Mouse (Mus musculus) cerebellum, postnatal 4 days (tissue): ENCODE measurements at regions not wholly inside any gene's neighbourhood (a gene's known extent, or its start where the extent isn't known, plus 50 kb on each side); places are given as distances from the start of the nearest gene placed in this dataset.

ENCODE experiments used
- DNase-seq, 2 experiments: peaks; one replicate each; pipeline ENCODE4 v3.0.0; 2022; ENCODE audit warnings: low spot score in 2 of 2, mixed read lengths in 1 of 2

DNA sequence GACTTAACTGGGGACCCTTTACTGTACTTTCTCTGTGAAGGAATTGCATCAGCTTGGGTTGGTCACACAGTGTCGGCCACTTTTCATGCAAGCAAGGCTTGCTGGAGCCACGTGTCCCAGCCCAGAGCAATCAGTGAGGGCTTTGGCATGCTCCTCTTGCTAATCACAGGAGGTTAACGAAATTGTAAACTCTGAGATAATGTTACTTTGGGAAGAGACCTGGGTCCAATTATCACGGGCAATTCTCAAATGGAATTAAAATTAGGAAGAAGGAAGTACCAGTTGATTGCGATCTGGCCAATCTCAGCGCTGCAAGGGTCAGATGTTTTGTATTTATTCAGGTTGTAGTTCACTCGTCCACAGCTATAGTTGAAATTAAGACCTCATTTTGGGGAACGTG lies 153.2 kb downstream of the Dusp6 start:
- DNase-seq: no peak

DNA sequence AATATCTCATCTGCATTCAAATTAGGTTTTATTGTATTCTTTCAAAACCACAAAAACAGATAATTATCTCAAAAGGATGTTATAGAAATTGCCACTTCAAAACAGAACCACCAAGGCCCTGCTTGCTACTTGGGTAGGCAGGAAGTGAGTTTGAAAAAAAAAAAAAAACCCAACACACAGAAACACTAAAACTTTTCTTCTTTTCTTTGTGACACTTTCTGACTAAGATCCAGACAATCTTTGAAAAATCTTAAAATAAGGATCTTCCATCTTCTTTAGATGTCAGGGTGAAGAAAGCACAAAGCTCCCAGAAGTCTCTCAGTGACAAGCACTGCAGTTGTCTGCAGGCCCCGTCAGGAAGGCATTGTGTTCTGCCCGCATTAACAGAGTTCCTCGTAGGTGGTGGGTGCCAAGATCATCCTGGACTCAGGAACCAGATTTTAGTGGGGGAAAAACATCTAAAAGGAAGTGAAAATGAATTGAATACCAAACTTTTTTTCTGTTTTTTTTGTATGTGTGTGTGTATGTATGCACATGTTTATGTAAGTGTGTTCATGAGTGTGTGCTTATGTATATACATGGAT lies 154.0 kb downstream of the Dusp6 start:
- DNase-seq: no peak

DNA sequence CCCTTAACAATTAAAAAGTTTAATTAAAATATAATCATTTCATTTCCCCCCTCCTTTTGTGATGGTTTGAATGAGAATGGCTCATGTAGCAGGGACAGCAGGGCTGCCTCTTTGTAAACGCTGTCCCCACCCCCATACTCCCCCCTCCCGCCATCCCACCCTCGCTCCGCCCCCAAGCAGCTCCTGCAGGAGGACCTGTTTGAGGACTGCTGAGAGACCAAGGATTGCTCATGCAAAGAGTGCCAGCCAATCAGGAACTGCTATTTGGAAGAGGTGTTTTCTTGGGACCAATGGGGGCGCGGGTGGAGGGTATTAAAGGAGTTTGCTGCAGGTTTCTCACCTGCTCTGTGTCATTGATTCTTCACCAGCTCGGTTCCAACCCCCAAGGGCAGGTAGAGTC lies 154.6 kb downstream of the Dusp6 start:
- DNase-seq: no peak

DNA sequence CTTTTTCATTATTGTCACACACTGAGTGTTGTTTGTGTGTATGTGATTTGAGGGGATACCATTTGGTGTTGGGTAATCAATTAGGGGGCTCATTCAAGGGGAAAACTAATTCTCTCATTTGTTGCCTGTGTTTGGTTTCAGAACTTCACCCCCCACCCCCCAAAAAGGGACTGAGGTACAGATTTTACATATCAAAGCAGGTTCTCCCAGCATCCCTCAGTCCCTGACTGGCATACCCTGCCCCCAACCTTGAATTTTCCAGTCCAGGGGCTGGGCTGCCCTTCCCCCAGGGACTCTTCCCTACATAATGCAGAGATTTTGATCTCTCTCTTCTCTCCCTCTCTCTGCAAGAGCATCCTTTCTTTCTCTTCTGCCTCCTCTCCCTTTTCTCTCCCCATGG lies 155.5 kb downstream of the Dusp6 start:
- DNase-seq: no peak

DNA sequence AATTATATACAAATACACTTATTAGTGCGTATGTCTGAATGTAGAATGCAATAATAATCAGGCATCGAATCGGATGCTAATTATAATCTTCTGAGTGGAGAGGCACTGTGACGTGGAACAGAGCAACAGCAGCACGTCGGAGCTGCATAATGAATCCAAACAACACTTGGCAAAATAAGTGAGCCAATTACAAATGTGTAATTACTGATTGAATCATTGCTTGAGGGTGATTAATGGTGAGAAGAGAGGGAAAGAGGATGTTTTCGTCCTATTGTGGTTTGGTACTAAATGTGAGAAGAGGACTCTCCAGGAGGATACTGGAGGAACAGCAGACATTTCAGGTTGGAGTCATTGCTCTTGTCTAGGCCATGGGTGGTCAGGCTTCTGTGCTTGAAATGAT lies 156.5 kb downstream of the Dusp6 start:
- no peak for DNase-seq

DNA sequence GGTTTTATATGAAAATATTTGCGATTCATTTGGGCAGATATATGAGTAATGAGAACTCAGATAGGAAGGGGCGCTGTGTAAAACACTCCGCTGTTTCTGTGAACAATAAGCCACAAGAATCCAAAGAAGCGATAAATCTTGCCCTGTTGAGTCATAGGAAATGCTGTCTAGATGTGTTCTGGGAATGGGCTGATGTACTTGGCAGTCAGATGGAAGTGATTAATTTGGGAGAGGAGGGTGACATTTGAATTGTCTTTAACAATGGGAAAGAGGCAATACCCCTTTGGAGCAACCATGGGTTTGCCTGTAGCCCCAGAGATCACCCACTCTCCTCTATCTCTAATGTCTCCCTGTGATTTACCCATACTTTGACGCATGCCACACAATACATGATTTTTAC lies 160.4 kb downstream of the Dusp6 start:
- no peak for DNase-seq

DNA sequence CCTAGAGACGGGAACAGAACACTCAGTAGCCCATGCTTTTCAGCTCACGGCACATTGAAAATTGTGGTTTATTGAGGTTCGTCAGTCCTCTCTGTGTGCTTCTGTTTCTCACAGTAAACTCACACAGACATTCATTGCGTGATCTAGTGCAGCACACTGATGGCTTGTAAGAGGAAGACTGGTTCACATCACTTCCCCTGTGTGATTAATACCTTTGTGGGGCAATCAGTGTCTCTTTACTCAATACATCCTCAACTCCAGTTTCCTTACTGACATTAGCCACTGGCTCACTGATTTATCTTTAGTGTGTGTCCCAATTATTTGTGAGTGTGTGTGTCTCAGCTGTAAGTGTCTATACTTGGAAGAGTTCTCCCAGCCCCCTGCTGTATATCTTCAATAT lies 162.2 kb downstream of the Dusp6 start:
- no peak for DNase-seq

DNA sequence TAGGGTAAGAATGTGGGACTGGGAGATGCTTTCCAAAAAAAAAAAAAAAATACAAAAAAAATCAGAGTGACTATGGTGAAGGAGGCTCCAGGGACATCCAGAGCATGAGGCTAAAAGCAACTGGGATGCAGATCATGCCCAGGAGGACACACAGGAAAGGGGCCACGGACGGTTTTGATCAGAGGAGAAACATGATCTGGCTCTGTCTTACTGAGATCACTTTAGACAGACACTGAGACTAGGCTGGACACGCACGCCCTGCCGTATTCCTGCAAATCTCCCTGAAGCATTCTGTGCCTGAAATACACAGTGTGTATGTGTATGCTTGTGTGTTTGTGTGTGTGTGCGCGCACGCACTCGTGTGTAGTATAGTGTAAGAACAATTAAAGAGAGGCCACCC lies 167.1 kb downstream of the Dusp6 start:
- no peak for DNase-seq

DNA sequence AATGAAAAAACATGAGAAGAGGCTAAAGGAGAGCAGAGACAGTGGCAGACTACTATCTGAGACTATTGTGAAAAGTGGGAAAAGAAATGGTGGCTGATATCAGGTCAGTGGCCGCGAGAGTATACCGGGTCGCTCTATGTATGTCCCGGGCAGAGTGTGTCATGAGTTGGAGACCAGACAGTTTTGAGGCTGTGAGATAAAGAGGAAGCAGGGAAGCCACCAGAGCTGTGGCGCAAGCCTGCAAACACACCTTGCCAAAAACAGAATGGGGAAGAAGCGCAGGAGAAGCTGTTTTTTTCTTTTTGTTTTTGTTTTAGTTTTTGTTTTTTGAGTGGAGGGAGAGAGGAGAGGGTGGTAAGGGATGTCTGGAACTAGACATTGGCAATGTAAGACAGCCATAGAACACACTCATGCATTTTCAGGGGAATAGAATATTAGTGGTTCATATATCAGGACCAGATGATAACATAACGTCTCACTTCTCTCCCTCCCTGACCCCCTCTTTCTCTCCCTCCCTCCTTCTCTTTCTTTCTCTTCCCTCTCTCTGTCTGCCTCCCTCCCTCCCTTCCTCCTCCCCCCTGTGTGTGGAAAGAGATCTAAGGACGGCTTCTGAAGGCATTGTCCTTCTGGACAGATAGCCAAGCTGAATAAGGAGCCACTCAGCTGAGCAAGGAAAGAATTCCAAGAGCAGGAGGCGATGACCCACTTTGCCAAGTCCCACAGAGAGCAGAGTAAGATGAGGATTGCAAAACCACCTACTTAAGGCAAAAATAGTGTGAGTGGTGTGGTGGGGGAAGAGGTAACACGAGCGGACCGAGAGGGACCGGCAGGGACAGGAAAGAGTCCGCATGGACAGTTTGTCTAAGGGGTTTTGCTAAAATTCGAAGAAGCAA lies 167.9 kb downstream of the Dusp6 start:
- no peak for DNase-seq

DNA sequence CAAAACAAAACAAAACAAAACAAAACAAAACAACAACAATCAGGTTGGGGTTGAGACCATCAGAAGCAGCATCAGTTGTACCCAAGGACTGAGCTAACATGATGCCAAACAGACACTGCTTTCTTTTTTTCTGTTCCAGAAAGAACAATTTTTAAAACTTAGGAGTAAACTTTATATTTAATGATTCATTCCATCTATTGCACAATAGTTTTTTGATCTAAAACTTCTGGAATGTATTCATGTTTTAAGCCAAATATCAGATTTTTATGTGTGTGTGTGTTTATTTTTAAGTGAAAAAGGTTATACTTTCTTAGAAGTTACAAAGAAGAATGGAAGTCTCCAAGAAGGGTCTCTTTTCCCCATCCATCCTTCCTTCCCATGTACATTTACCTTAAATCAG lies 174.0 kb downstream of the Dusp6 start:
- DNase-seq: no peak

DNA sequence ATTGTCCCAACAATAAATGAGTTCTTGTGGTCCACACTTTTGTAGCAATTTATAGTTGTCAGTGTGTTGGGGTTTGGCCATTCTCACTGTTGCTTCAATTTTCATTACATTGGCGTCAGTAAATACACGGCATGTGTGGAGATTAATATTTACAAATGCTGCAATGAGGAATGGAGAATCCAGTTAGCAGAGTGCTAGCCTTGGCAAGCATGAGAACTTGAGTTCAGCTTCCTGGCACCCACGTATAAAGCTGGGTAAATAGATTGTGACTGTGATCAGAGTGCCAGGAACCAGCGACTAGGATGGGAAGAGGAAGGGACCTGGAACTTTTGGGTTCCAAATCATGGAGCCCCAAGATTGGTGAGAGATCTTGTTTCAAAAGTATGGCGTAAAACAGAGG lies 177.1 kb downstream of the Dusp6 start:
- DNase-seq: no peak

DNA sequence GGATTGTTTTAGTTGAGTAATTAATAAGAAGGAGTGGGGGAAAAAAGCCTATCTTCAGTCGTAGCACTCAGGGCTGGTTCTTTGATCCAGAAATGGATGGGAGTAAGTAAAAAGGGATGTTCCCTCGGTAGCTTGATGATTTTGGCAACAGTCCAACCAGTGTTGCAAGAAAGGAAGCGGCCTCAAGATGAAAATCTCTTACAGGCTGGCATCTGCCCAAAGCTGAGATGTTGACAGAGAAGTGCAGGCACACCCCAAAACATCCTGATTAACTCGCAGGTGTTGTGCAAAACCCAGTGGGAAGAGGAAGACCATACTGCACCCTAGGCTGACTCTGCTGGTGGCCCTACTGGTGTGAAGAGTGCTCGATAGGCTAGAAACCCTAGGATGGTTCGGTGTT lies 178.0 kb downstream of the Dusp6 start:
- DNase-seq: peak in 1 of 2 experiments; percentile 8

DNA sequence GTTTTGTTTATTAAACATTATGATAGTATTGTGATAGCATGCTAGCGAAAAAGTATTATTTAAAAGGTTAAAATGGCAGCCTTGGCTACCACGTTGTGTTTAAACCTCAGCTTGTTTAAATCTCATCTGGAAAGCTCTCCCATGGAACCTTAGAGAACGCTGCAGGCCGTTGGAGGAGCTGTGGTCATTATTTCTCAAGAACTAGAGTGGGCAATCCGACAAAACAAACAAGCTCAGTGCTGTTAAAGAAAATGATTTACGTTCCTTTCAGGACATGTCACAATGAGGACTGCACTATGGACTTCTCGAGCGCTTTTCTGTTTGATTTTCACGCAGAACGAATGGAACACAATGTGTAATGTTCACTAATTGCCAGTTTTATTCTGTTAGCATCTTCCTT lies 178.9 kb downstream of the Dusp6 start:
- no peak for DNase-seq

DNA sequence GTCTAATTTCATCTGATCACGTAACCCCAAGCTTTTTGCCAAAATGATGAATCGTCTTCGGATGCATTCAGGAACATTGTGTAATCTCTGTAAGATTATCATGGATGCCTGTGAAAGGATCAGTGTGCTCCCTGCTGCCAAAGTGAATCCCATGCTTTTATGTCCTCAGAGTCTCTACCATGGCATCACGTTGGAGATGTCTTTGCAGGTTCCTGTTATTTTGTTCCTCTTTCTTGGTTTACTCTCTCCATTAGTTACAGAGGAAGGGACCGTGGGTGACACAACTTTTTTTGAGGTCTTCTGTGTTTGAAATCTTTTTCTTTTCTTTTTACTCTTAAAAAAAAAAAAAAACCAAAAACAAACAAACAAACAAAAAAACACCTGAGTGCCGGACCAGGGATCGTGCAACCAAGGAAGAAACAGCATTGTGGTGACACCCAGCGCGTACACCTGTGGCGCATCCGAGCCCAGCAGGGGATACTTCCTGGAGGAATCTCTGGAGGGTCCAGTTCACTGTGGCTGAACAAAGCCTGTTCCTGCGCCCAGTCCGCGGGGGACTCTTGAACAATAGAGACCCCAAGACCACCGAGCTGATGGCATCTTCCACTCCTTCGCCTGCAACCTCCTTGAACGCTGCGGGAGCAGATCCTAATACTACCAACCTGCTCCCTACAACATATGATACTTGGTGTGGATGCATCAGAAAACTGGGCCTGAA lies 180.6 kb downstream of the Dusp6 start:
- no peak for DNase-seq

DNA sequence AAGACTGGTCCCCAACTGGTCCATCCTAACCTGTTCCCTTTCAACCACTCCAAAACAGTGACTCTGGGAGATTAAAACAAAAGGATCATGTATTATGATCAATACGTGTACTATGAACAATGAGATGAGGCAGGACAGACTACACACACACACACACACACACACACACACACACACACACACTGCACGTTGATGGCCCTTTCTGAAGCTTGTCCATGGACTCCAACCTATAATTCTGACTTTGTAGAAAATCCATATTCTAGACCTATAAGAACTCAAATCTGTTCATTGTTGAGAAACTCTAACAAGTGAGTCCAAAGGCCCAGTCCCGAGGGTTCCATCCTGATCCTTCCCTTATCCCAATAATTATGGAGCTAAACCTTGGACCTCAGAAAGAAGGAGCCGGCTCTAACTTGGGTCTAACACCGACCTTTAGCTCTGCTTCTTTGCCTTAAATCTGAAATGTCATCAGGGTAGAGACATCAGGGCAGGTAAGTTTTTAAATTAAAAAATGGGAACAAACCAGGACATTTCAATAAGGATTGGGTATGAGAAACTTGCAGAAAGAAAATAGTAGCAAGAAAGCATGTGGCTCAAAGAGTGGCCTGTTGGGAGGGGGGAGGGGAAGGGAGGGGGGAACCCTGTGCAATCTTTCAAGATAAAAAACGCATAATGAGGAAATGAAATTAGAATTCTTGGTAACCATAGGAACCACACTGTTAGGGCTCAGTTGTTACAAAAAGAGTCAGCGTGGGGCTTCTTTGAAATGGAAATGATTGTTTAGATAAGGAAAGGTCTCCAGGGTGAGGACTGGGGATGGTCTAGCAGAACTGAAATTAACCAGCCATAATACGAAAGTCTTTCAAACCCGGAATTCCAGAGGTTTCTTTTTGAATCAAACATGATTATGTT lies 187.9 kb downstream of the Dusp6 start:
- DNase-seq: no peak

DNA sequence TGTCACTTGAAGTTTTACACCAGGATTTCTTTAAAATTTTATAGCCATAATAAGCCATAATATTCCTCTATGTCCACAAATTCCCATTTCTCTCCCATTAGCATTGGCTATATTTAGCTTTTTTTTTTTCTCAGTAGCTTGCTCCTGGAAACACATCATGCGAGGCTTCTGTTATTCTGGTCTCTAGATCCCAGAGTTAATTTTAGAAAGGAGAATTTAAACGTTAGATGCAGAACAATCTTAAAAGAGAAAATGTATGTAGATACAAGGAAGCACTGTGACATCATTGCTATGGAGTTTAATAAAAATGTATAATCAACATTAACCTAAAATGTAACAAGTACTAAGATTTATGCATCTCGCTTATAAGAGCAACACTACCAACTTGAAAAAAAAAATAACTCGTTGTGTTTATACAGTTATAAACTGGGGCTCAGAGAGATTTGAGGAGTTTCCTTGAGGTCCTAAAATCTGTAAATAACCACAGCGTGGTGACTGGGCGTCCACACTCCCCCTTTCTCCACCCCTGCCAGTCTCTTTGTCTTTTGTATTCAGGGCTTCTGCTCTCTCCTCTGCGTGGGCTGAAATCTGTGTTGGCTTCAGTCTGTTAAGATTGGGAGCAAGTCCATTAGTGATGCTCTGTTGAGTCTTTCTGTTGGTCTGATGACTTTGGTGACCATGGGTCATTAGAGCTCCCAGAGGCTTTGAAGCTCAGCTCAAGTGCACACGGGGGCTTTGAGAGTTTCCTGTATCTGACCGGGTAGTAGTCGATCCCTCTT lies 188.8 kb downstream of the Dusp6 start:
- DNase-seq: no peak

DNA sequence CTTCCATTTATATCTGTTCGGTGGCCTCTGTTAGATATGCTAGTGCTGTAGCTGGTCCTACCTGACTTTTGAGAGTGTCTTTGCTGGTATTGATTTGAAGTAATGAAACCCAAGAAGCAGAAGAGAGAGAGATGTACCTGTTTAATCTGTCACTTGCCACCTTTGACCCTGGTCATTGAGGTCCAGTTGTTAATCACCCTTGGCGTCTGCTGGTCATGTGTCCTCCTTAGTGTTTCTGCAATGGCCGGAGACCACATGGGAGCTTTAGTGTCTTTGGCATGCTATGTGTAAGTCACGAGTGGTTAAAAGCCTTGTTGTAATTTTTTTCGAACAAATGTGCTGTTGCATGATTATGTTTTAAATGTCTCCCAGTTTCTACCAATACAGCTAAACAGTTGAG lies 193.1 kb downstream of the Dusp6 start:
- no peak for DNase-seq

DNA sequence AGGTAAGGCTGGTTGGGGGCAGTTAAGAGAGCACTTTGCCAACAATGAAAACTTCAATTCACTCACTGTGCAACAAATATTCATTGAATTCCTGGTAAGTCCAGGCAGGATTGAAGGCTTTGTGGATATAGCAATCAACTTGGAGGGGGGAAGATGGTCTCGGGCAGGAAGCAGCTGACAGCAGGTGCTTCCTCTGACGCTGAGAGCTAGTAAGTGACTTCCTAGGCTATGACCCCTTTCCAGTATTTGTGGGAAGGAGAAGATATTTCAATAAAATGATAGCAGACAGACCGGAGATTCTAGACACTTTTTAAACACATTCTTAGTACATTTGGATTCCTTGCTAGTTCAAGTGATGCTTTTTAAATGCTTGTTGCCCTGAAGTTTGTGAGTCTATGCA lies 195.0 kb downstream of the Dusp6 start:
- no peak for DNase-seq

DNA sequence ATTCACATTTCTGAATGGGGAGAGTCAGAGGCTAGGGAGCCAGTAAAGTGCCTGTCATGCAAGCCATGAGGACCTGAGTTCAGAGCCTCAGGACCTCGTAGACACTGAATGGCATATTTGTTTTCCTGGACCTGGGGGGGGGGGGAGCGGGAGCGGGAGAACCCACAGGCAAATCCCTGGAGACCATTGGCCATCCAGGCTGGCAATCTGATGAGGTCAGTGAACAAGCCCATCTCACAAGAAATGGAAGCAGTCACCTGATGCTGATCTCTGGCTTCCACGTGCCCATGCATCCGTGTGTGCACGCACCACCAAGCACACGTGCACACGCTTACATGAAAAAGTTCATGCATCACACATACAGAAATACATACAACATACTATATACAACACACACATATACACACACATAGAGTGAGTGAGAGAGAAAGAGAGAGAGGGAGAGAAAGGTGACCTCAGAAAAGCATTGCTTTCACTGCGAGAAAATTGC lies 196.2 kb downstream of the Dusp6 start:
- no peak for DNase-seq

DNA sequence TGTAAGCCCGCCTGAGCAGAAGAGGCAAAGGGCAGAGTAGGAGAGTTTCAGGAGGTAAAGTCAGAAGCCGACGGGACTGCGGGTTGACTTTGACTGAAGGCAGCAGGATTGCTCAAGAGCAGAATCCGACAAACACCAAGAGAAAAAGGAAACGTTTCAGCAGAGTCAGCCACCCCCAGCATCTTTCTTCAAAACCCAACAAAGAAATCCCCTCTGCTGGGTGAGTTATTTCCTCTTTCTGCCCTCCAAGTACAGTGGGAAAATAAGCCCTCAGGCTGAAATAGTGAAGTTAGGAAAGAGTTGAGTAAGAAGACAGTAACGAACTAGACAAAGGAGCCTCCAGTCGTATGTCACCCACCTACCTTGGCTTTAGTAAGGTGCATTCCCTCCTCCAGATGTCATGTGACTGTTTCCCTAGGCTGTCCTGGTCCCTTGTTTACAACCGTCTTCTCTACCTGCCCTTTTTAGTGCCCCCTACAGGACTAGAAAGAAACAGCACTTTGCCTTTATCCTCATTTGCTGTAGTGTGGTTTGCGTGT lies 196.9 kb downstream of the Dusp6 start:
- DNase-seq: no peak
